Mouse (Mus musculus): Measurements from ENCODE around the gene Lrrc58. TPM values are rescaled to one million over a fixed set of nuclear protein-coding genes. Genes with fewer than 3 reads are reported as not detected.

Gene Lrrc58
- total and polyA plus RNA-seq, 3 experiments, result 11.0 to 29.6 (median 24.8) TPM

DNA sequence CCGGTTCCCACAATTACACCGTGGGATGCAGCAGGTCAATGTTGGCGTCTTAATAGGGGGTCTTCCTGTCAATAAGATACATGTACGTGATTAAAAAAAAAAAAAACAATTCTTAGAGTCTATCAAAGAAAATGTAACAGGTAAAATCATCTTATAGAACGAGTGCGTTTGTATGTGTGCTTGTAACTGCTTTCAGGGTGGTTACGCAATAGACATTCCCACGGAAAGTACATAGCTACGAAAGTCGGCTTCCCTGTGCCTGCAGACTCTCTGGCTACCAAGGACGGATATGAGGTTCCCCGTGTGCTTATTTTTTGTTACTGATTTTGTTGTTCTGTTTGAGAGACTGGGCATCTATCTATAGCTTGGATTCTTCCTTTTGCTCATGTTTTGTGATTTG, 24.4 kb upstream of the Lrrc58 start:
- H3K36me3 ChIP-seq (ENCODE audit: control insufficient read depth in 1 of 2, insufficient read depth in 2 of 2, low read length in 2 of 2), result no peaks in the 10 kb centered on the region
- no peak overlapping the region for H3K4me3 ChIP-seq (ENCODE audit: control insufficient read depth in 1 of 2, insufficient read depth in 1 of 2, low read depth in 2 of 2, low read length in 2 of 2)
- peaks cover 5 to 6% of the 10 kb centered on the region in 2 experiments for H3K27me3 ChIP-seq (ENCODE audit: control insufficient read depth in 1 of 2, insufficient read depth in 2 of 2, low read length in 2 of 2)
- H3K9ac ChIP-seq (ENCODE audit: control insufficient read depth, low read depth, low read length, poor library complexity, severe bottlenecking), result no peak overlapping the region
- no peaks in the 10 kb centered on the region for H3K4me1 ChIP-seq (ENCODE audit: control insufficient read depth in 1 of 2, insufficient read depth in 2 of 2, low read length in 2 of 2)
- no peak for DNase-seq (ENCODE audit: low read depth, low spot score)
- no peaks in the 10 kb centered on the region for H3K79me2 ChIP-seq (ENCODE audit: control insufficient read depth, insufficient read depth, low read length, poor library complexity)
- no peak for TF ChIP-seq NRF1 (IDR thresholded peaks at IDR 0.05; ENCODE audit: insufficient read depth, low read depth, low read length, poor library complexity, severe bottlenecking)
- TF ChIP-seq MAFK (IDR thresholded peaks at IDR 0.05; ENCODE audit: borderline replicate concordance, low read depth, low read length), result no peak
- no peak for TF ChIP-seq KAT2A (conservative IDR thresholded peaks at IDR 0.05; ENCODE audit: low read depth, low read length)
- no peak for TF ChIP-seq TCF12 (IDR thresholded peaks at IDR 0.05; ENCODE audit: low read depth, low read length)
- TF ChIP-seq ZNF384 (IDR thresholded peaks at IDR 0.05; ENCODE audit: low read depth, low read length), result no peak
- TF ChIP-seq GATA1 (IDR thresholded peaks at IDR 0.05; ENCODE audit: low read depth, low read length), result no peak
- TF ChIP-seq GABPA (IDR thresholded peaks at IDR 0.05; ENCODE audit: low read depth, low read length), result no peak
- no peak for TF ChIP-seq USF1 (IDR thresholded peaks at IDR 0.05; ENCODE audit: low read depth, low read length)
- TF ChIP-seq MAZ (IDR thresholded peaks at IDR 0.05; ENCODE audit: low read depth, low read length), result no peak
- TF ChIP-seq ZKSCAN1 (IDR thresholded peaks at IDR 0.05; ENCODE audit: low read depth, low read length), result no peak
- TF ChIP-seq POLR2AphosphoS5 (IDR thresholded peaks at IDR 0.05; ENCODE audit: borderline replicate concordance, low read depth, low read length), result no peak
- no peak for TF ChIP-seq TAL1 (IDR thresholded peaks at IDR 0.05; ENCODE audit: low read length)
- no peak for TF ChIP-seq MAX (IDR thresholded peaks at IDR 0.05; ENCODE audit: low read length)
- no peak for TF ChIP-seq SMC3 (IDR thresholded peaks at IDR 0.05; ENCODE audit: low read depth, low read length)
- no peak for TF ChIP-seq E2F4 (IDR thresholded peaks at IDR 0.05; ENCODE audit: borderline replicate concordance, low read depth, low read length)
- no peak for TF ChIP-seq TBP (IDR thresholded peaks at IDR 0.05; ENCODE audit: low read depth, low read length)
- no peak for TF ChIP-seq RCOR1 (IDR thresholded peaks at IDR 0.05; ENCODE audit: low read depth, low read length)
- TF ChIP-seq MXI1 (IDR thresholded peaks at IDR 0.05; ENCODE audit: low read depth, low read length), result no peak
- no peaks in the 10 kb centered on the region for H3K9me3 ChIP-seq (replicated peaks; ENCODE audit: insufficient read depth, low read length)
- H3K27ac ChIP-seq (ENCODE audit: control insufficient read depth, low read depth, low read length), result no peak overlapping the region

GRCm38 (mm10) chr16:37845202-37845925, 22.8 kb upstream of the Lrrc58 start:
- no peak for TF ChIP-seq NRF1 (IDR thresholded peaks at IDR 0.05; ENCODE audit: insufficient read depth, low read depth, low read length, poor library complexity, severe bottlenecking)
- TF ChIP-seq RCOR1 (IDR thresholded peaks at IDR 0.05; ENCODE audit: low read depth, low read length), result peak; percentile 57; the same call in 1 of the 2 replicates
- H3K27ac ChIP-seq (ENCODE audit: control insufficient read depth, low read depth, low read length), result no peak overlapping the region

More at GRCm38 (mm10) chr16:37845202-37845925, 22.8 kb upstream of the Lrrc58 start:
- no peaks in the 10 kb centered on the region for H3K36me3 ChIP-seq (ENCODE audit: control insufficient read depth in 1 of 2, insufficient read depth in 2 of 2, low read length in 2 of 2)
- no peak overlapping the region for H3K9ac ChIP-seq (ENCODE audit: control insufficient read depth, low read depth, low read length, poor library complexity, severe bottlenecking)
- peaks cover 5 to 8% of the 10 kb centered on the region in 2 experiments for H3K27me3 ChIP-seq (ENCODE audit: control insufficient read depth in 1 of 2, insufficient read depth in 2 of 2, low read length in 2 of 2)
- H3K4me3 ChIP-seq (ENCODE audit: control insufficient read depth in 1 of 2, insufficient read depth in 1 of 2, low read depth in 2 of 2, low read length in 2 of 2), result no peak overlapping the region
- H3K79me2 ChIP-seq (ENCODE audit: control insufficient read depth, insufficient read depth, low read length, poor library complexity), result no peaks in the 10 kb centered on the region
- H3K4me1 ChIP-seq (ENCODE audit: control insufficient read depth in 1 of 2, insufficient read depth in 2 of 2, low read length in 2 of 2), result no peaks in the 10 kb centered on the region
- H3K9me3 ChIP-seq (replicated peaks; ENCODE audit: insufficient read depth, low read length), result no peaks in the 10 kb centered on the region
- DNase-seq (ENCODE audit: low read depth, low spot score), result peak; percentile 5
